Mouse (Mus musculus) bone marrow macrophage, adult 2 months (primary cell): ENCODE measurements at regions not wholly inside any gene's neighbourhood (a gene's known extent, or its start where the extent isn't known, plus 50 kb on each side); places are given as distances from the start of the nearest gene placed in this dataset.

ENCODE experiments used
- CTCF ChIP-seq: IDR thresholded peaks from 2 replicates; pipeline ENCODE4 v1.5.1; 2012; ENCODE audit warnings: low read depth, mild to moderate bottlenecking, low read length, moderate library complexity
- POLR2A ChIP-seq: IDR thresholded peaks from 2 replicates; pipeline ENCODE4 v1.6.1; 2012; ENCODE audit warnings: mild to moderate bottlenecking, low read depth, low read length, borderline replicate concordance

- TF ChIP-seq CTCF (no peak), POLR2A (no peak)
Observed at GRCm38 (mm10) chr16:73379056-73379455, 1032.6 kb downstream of the Robo2 start.
